Mouse (Mus musculus) cerebellum, adult 2 months (tissue): ENCODE measurements at regions not wholly inside any gene's neighbourhood (a gene's known extent, or its start where the extent isn't known, plus 50 kb on each side); places are given as distances from the start of the nearest gene placed in this dataset.

Experiments used
- CTCF ChIP-seq: fragments of 200-500 bp; IDR thresholded peaks from 2 replicates; pipeline ENCODE4 v1.5.1; 2011; ENCODE audit warnings: low read depth, mild to moderate bottlenecking, control low read depth, low read length, moderate library complexity, borderline replicate concordance; ENCODE audit not compliant: insufficient read depth
- POLR2A ChIP-seq: fragments of 200-500 bp; IDR thresholded peaks from 2 replicates; pipeline ENCODE4 v1.6.1; 2011; ENCODE audit warnings: low read length, control low read depth, borderline replicate concordance; ENCODE audit not compliant: insufficient read depth

- TF ChIP-seq CTCF (no peak), POLR2A (no peak)
Observed at GRCm38 (mm10) chr3:41408423-41408820, 147.1 kb upstream of the Jade1 start.
